Mouse (Mus musculus) megakaryocyte, embryonic 14.5 days (primary cell): ENCODE measurements around the gene Tfr2.

Experiments
- FLI1 ChIP-seq: IDR thresholded peaks from 2 replicates; pipeline ENCODE4 v1.6.1; 2012; ENCODE audit warnings: low read length, inconsistent platforms, mixed read lengths
- GATA1 ChIP-seq: IDR thresholded peaks from 3 replicates; pipeline ENCODE4 v1.6.1; 2012; ENCODE audit warnings: mixed read lengths, low read length, inconsistent platforms, borderline replicate concordance

DNA sequence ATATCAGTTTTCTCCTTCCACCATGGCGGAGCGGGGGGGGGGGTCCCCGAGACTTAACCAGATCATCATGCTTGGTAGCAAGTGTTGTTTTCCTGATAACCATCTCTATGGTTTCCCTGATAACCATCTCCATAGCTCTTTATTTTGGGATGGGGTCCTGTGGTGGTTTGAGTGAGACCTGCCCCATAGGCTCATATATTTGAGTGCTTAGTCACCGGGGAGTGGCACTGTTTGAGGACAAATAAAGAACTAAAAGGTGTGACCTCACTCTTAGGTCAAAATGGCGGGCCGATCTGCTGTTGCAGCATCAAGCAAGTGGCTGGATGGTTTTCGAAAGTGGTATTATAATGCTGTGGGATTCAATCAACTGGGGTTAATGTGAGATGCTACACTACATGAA lies 45.7 kb downstream of the Tfr2 start:
- TF ChIP-seq GATA1 (no peak), FLI1 (no peak)
